Mouse (Mus musculus): ENCODE measurements around the gene Lsm10. TPM values are rescaled to one million over a fixed set of nuclear protein-coding genes. Genes with fewer than 3 reads are reported as not detected.

Gene Lsm10
- total and polyA plus RNA-seq, 3 experiments = 35.0 to 49.6 TPM; not detected in 1

DNA sequence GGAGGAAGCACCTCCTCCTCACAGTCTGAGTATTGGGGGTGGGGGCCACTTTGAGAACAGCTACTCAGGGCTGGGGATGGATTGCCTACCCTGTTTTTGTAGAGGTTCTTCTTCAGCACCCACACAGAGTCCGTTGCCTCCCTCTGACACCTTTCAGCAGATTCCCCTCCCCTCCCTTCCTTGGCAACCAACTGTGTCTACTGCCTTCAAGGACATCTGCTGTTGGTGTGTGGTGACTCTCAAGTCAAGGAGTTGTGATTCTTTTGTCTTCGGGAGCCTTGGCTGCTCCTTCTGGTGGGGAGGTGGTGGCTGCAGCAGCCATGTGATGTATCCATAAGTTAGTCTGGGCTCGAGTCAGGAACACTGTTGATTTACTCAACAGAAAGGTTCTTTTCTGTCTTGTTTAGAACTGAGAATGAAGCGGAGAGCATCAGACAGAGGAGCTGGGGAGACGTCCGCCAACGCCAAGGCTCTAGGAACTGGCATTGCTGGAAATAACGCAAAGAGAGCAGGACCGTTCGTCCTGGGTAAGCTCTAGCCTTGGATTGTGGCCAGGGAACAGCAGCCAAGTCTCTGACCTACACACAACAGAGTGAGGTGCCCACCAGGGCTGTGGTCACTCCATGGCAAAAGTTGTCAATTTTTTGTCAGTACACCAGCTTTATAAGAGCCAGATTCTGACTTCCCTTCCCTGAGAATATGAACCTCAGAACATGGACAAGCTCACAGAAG, 27.1 kb downstream of the Lsm10 start:
- Histone ChIP-seq H3K4me3 (ENCODE audit: control insufficient read depth in 1 of 2, insufficient read depth in 1 of 2, low read depth in 2 of 2, low read length in 2 of 2) (no peak overlapping the region), H3K79me2 (ENCODE audit: control insufficient read depth, insufficient read depth, low read length, poor library complexity) (0 out of 2 replicates have a peak, but pooled peaks cover 1% of the 10 kb centered on the region), H3K9ac (ENCODE audit: control insufficient read depth, low read depth, low read length, poor library complexity, severe bottlenecking) (no peak overlapping the region), H3K36me3 (ENCODE audit: control insufficient read depth in 1 of 2, insufficient read depth in 2 of 2, low read length in 2 of 2) (peaks cover 0 to 7% of the 10 kb centered on the region in 2 experiments; a peak in 1 of 4 replicates), H3K27me3 (ENCODE audit: control insufficient read depth in 1 of 2, insufficient read depth in 2 of 2, low read length in 2 of 2) (no peaks in the 10 kb centered on the region), H3K27ac (ENCODE audit: control insufficient read depth, low read depth, low read length) (no peak overlapping the region), H3K9me3 (replicated peaks; ENCODE audit: insufficient read depth, low read length) (no peaks in the 10 kb centered on the region), H3K4me1 (ENCODE audit: control insufficient read depth in 1 of 2, insufficient read depth in 2 of 2, low read length in 2 of 2) (no peaks in the 10 kb centered on the region)
- TF ChIP-seq BHLHE40 (IDR thresholded peaks at IDR 0.05; ENCODE audit: borderline replicate concordance, low read depth, low read length) = no peak
- TF ChIP-seq CHD1 (IDR thresholded peaks at IDR 0.05; ENCODE audit: low read depth, low read length) = no peak
- TF ChIP-seq ELF1 (IDR thresholded peaks at IDR 0.05; ENCODE audit: low read depth, low read length) = no peak
- no peak for TF ChIP-seq MAZ (IDR thresholded peaks at IDR 0.05; ENCODE audit: low read depth, low read length)
- TF ChIP-seq NRF1 (IDR thresholded peaks at IDR 0.05; ENCODE audit: insufficient read depth, low read depth, low read length, poor library complexity, severe bottlenecking) = no peak
- TF ChIP-seq KAT2A (conservative IDR thresholded peaks at IDR 0.05; ENCODE audit: low read depth, low read length) = no peak
- no peak for TF ChIP-seq ZC3H11A (IDR thresholded peaks at IDR 0.05; ENCODE audit: low read depth, low read length)
- no peak for TF ChIP-seq POLR2AphosphoS2 (IDR thresholded peaks at IDR 0.05; ENCODE audit: low read length)
- no peak for TF ChIP-seq ZMIZ1 (IDR thresholded peaks at IDR 0.05; ENCODE audit: low read depth, low read length)
- no peak for TF ChIP-seq TAL1 (IDR thresholded peaks at IDR 0.05; ENCODE audit: low read length)
- TF ChIP-seq MAX (IDR thresholded peaks at IDR 0.05; ENCODE audit: low read length) = no peak
- no peak for TF ChIP-seq MAFK (IDR thresholded peaks at IDR 0.05; ENCODE audit: borderline replicate concordance, low read depth, low read length)
- TF ChIP-seq SMC3 (IDR thresholded peaks at IDR 0.05; ENCODE audit: low read depth, low read length) = no peak
- no peak for DNase-seq (ENCODE audit: low read depth, low spot score)

GRCm38 (mm10) chr4:126130502-126130901, 34.1 kb downstream of the Lsm10 start:
- H3K79me2 ChIP-seq (ENCODE audit: control insufficient read depth, insufficient read depth, low read length, poor library complexity) = no peaks in the 10 kb centered on the region
- no peak overlapping the region for H3K4me3 ChIP-seq (ENCODE audit: control insufficient read depth in 1 of 2, insufficient read depth in 1 of 2, low read depth in 2 of 2, low read length in 2 of 2)
- peaks cover 0 to 4% of the 10 kb centered on the region in 2 experiments; a peak in 2 of 4 replicates for H3K36me3 ChIP-seq (ENCODE audit: control insufficient read depth in 1 of 2, insufficient read depth in 2 of 2, low read length in 2 of 2)
- no peaks in the 10 kb centered on the region for H3K9me3 ChIP-seq (replicated peaks; ENCODE audit: insufficient read depth, low read length)
- no peak for DNase-seq (ENCODE audit: low read depth, low spot score)
- TF ChIP-seq ZKSCAN1 (IDR thresholded peaks at IDR 0.05; ENCODE audit: low read depth, low read length) (no peak), GATA1 (IDR thresholded peaks at IDR 0.05; ENCODE audit: low read depth, low read length) (no peak), ZC3H11A (IDR thresholded peaks at IDR 0.05; ENCODE audit: low read depth, low read length) (no peak), MYC (IDR thresholded peaks at IDR 0.05; ENCODE audit: low read depth, low read length) (no peak)
- no peaks in the 10 kb centered on the region for H3K27me3 ChIP-seq (ENCODE audit: control insufficient read depth in 1 of 2, insufficient read depth in 2 of 2, low read length in 2 of 2)
- no peak overlapping the region for H3K9ac ChIP-seq (ENCODE audit: control insufficient read depth, low read depth, low read length, poor library complexity, severe bottlenecking)
- no peak overlapping the region for H3K27ac ChIP-seq (ENCODE audit: control insufficient read depth, low read depth, low read length)
- no peaks in the 10 kb centered on the region for H3K4me1 ChIP-seq (ENCODE audit: control insufficient read depth in 1 of 2, insufficient read depth in 2 of 2, low read length in 2 of 2)
